Mouse (Mus musculus) heart, embryonic 10.5 days (tissue): Measurements from ENCODE around the gene Polr1a. TPM values are rescaled to one million over a fixed set of nuclear protein-coding genes. Genes with fewer than 3 reads are reported as not detected.
"Not testable (repeated sequence)": the region's sequence is repeated elsewhere in the genome, so short reads cannot be mapped to it uniquely, and the experiment has no call there.

Experiments
- DNase-seq: peaks from one replicate; pipeline ENCODE4 v3.0.0-alpha.2; 2017; ENCODE audit warnings: low spot score
- H3K27ac ChIP-seq: fragments of 300-500 bp; sonication (generic); 2 replicates; pipeline ENCODE4 v1.5.1; 2016; ENCODE audit warnings: mild to moderate bottlenecking
- H3K27me3 ChIP-seq: fragments of 300-500 bp; sonication (generic); 2 replicates; pipeline ENCODE4 v1.6.1; 2016; ENCODE audit warnings: mild to moderate bottlenecking; ENCODE audit not compliant: poor library complexity, insufficient read depth, severe bottlenecking
- H3K36me3 ChIP-seq: fragments of 300-500 bp; sonication (generic); 2 replicates; pipeline ENCODE4 v1.6.1; 2016; ENCODE audit warnings: mild to moderate bottlenecking, moderate library complexity
- H3K4me1 ChIP-seq: fragments of 300-500 bp; sonication (generic); 2 replicates; pipeline ENCODE4 v1.6.1; 2016; ENCODE audit warnings: mild to moderate bottlenecking
- H3K4me3 ChIP-seq: fragments of 300-500 bp; sonication (generic); 2 replicates; pipeline ENCODE4 v1.5.1; 2016; ENCODE audit warnings: mild to moderate bottlenecking, moderate library complexity
- H3K9me3 ChIP-seq: fragments of 300-500 bp; sonication (generic); 2 replicates; pipeline ENCODE4 v1.6.1; 2016; ENCODE audit warnings: mild to moderate bottlenecking, moderate library complexity
- WGBS: fragments of 180-500 bp; shearing (Covaris S2); methylation state at CpG from one replicate; pipeline ENCODE4 v1.1.7; 2016; 5-methylcytosine and 5-hydroxymethylcytosine counted together
- polyA plus RNA-seq: library from polyadenylated mRNA; unstranded; fragments of >200 nt; fragmentation: Nextera tagmentation; extraction: Ambion mirVana; gene quantifications from 2 replicates; pipeline ENCODE4 v1.2.1, GENCODE M21; 2016

Gene Polr1a
- 37.8 and 40.0 TPM in 2 replicates for polyA plus RNA-seq

- Histone ChIP-seq H3K9me3 (no peaks in the 10 kb centered on the region), H3K27ac (peak within 1 kb of the TSS; percentile 96), H3K4me1 (peaks cover 21% of the 10 kb centered on the region), H3K4me3 (peak within 1 kb of the TSS; percentile 79), H3K36me3 (peaks cover 36% of the 10 kb centered on the region), H3K27me3 (no peaks in the 10 kb centered on the region)
- DNase-seq = peak; percentile 96
- WGBS = under 1% methylated on average over 58 of the region's 58 CpGs
These were observed at the start of gene Polr1a, which contains the start of gene Ptcd3 for GRCm38 (mm10) chr6:71908481-71909381. Gene Polr1a (plus strand): TSS chr6:71909053. Gene Ptcd3 (minus strand): TSS chr6:71908750.

GRCm38 (mm10) chr6:71867751-71868150 lies 41.1 kb upstream of the Polr1a start:
- H3K27me3 ChIP-seq = no peaks in the 10 kb centered on the region
- no peaks in the 10 kb centered on the region for H3K9me3 ChIP-seq
- WGBS = 93% methylated on average over 2 of the region's 2 CpGs
- H3K4me3 ChIP-seq = no peak overlapping the region
- no peaks in the 10 kb centered on the region for H3K4me1 ChIP-seq
- H3K27ac ChIP-seq = no peak overlapping the region
- peaks cover 86% of the 10 kb centered on the region for H3K36me3 ChIP-seq
- no peak for DNase-seq

GRCm38 (mm10) chr6:71868809-71869208 lies 40.0 kb upstream of the Polr1a start:
- H3K4me1 ChIP-seq = no peaks in the 10 kb centered on the region
- 79% methylated on average over 1 of the region's 1 CpGs for WGBS
- H3K27ac ChIP-seq = no peak overlapping the region
- H3K9me3 ChIP-seq = no peaks in the 10 kb centered on the region
- peaks cover 86% of the 10 kb centered on the region for H3K36me3 ChIP-seq
- no peak for DNase-seq
- no peak overlapping the region for H3K4me3 ChIP-seq
- no peaks in the 10 kb centered on the region for H3K27me3 ChIP-seq

- Histone ChIP-seq H3K27ac (no peak overlapping the region), H3K4me3 (no peak overlapping the region), H3K9me3 (no peaks in the 10 kb centered on the region), H3K4me1 (no peaks in the 10 kb centered on the region), H3K36me3 (peaks cover 85% of the 10 kb centered on the region), H3K27me3 (no peaks in the 10 kb centered on the region)
- 95% methylated on average over 9 of the region's 9 CpGs for WGBS
- DNase-seq = no peak
These were observed 37.5 kb upstream of the Polr1a start for GRCm38 (mm10) chr6:71871396-71871795.

- 82% methylated on average over 3 of the region's 3 CpGs for WGBS
- Histone ChIP-seq H3K27ac (no peak overlapping the region), H3K27me3 (no peaks in the 10 kb centered on the region), H3K4me1 (no peaks in the 10 kb centered on the region), H3K9me3 (no peaks in the 10 kb centered on the region), H3K4me3 (no peak overlapping the region), H3K36me3 (peaks cover 91% of the 10 kb centered on the region)
- DNase-seq = no peak
These were observed 30.7 kb upstream of the Polr1a start for GRCm38 (mm10) chr6:71877965-71878760.

GRCm38 (mm10) chr6:71893263-71893662 lies 15.6 kb upstream of the Polr1a start:
- Histone ChIP-seq H3K36me3 (peaks cover 99% of the 10 kb centered on the region), H3K27me3 (no peaks in the 10 kb centered on the region), H3K9me3 (no peaks in the 10 kb centered on the region), H3K27ac (no peak overlapping the region), H3K4me1 (no peaks in the 10 kb centered on the region), H3K4me3 (no peak overlapping the region)
- 91% methylated on average over 4 of the region's 4 CpGs for WGBS
- DNase-seq = no peak

GRCm38 (mm10) chr6:71907702-71908235 lies 1.1 kb upstream of the Polr1a start:
- peak overlapping the region; percentile 79 for H3K4me3 ChIP-seq
- no peak for DNase-seq
- 9% methylated on average over 4 of the region's 4 CpGs for WGBS
- H3K27ac ChIP-seq = peak overlapping the region; percentile 96
- H3K4me1 ChIP-seq = peaks cover 21% of the 10 kb centered on the region
- H3K9me3 ChIP-seq = no peaks in the 10 kb centered on the region
- H3K27me3 ChIP-seq = no peaks in the 10 kb centered on the region
- peaks cover 39% of the 10 kb centered on the region for H3K36me3 ChIP-seq

- H3K36me3 ChIP-seq = peaks cover 35% of the 10 kb centered on the region
- no peaks in the 10 kb centered on the region for H3K27me3 ChIP-seq
- WGBS = 18% methylated on average over 10 of the region's 10 CpGs
- peak overlapping the region; percentile 79 for H3K4me3 ChIP-seq
- DNase-seq = no peak
- peaks cover 21% of the 10 kb centered on the region for H3K4me1 ChIP-seq
- H3K9me3 ChIP-seq = no peaks in the 10 kb centered on the region
- peak overlapping the region; percentile 96 for H3K27ac ChIP-seq
These were observed 531 bp downstream of the Polr1a start for GRCm38 (mm10) chr6:71909384-71909783.

GRCm38 (mm10) chr6:71909840-71910239 lies 987 bp downstream of the Polr1a start:
- Histone ChIP-seq H3K4me1 (peaks cover 21% of the 10 kb centered on the region), H3K27me3 (no peaks in the 10 kb centered on the region), H3K27ac (peak overlapping the region; percentile 96; the same call in 1 of the 2 replicates), H3K36me3 (peaks cover 32% of the 10 kb centered on the region), H3K9me3 (no peaks in the 10 kb centered on the region), H3K4me3 (peak overlapping the region; percentile 79)
- WGBS = 67% methylated on average over 6 of the region's 6 CpGs
- DNase-seq = no peak

- H3K4me1 ChIP-seq = peaks cover 20% of the 10 kb centered on the region
- peak overlapping the region; percentile 78 for H3K27ac ChIP-seq
- peaks cover 35% of the 10 kb centered on the region for H3K36me3 ChIP-seq
- no peak for DNase-seq
- H3K27me3 ChIP-seq = no peaks in the 10 kb centered on the region
- 44% methylated on average over 5 of the region's 5 CpGs for WGBS
- H3K9me3 ChIP-seq = no peaks in the 10 kb centered on the region
- peak overlapping the region; percentile 13; the same call in 1 of the 2 replicates for H3K4me3 ChIP-seq
These were observed 3.0 kb downstream of the Polr1a start for GRCm38 (mm10) chr6:71911686-71912450.

GRCm38 (mm10) chr6:71920752-71921151 lies 11.9 kb downstream of the Polr1a start:
- Histone ChIP-seq H3K4me3 (no peak overlapping the region), H3K27me3 (no peaks in the 10 kb centered on the region), H3K27ac (no peak overlapping the region), H3K9me3 (no peaks in the 10 kb centered on the region), H3K36me3 (peaks cover 98% of the 10 kb centered on the region), H3K4me1 (no peaks in the 10 kb centered on the region)
- no peak for DNase-seq
- WGBS = 88% methylated on average over 7 of the region's 7 CpGs

GRCm38 (mm10) chr6:71925233-71925632 lies 16.4 kb downstream of the Polr1a start:
- not testable (repeated sequence) for H3K27ac ChIP-seq, H3K9me3 ChIP-seq, DNase-seq, H3K4me3 ChIP-seq, H3K4me1 ChIP-seq, H3K27me3 ChIP-seq
- H3K36me3 ChIP-seq = peaks cover 89% of the 10 kb centered on the region
- 82% methylated on average over 5 of the region's 5 CpGs for WGBS
